Mouse (Mus musculus) small intestine, adult 2 months (tissue): ENCODE measurements at regions not wholly inside any gene's neighbourhood (a gene's known extent, or its start where the extent isn't known, plus 50 kb on each side); places are given as distances from the start of the nearest gene placed in this dataset.

ENCODE experiments used
- CTCF ChIP-seq: fragments of 200-500 bp; IDR thresholded peaks from 2 replicates; pipeline ENCODE4 v1.5.1; 2012; ENCODE audit warnings: low read depth, mild to moderate bottlenecking, control low read depth, inconsistent platforms, low read length, moderate library complexity, mixed read lengths; ENCODE audit not compliant: insufficient replicate concordance, insufficient read length; ENCODE audit errors: extremely low read depth
- POLR2A ChIP-seq: fragments of 200-500 bp; IDR thresholded peaks from 2 replicates; pipeline ENCODE4 v1.6.1; 2012; ENCODE audit warnings: low read depth, mild to moderate bottlenecking, control low read depth, inconsistent platforms, low read length, moderate library complexity

DNA sequence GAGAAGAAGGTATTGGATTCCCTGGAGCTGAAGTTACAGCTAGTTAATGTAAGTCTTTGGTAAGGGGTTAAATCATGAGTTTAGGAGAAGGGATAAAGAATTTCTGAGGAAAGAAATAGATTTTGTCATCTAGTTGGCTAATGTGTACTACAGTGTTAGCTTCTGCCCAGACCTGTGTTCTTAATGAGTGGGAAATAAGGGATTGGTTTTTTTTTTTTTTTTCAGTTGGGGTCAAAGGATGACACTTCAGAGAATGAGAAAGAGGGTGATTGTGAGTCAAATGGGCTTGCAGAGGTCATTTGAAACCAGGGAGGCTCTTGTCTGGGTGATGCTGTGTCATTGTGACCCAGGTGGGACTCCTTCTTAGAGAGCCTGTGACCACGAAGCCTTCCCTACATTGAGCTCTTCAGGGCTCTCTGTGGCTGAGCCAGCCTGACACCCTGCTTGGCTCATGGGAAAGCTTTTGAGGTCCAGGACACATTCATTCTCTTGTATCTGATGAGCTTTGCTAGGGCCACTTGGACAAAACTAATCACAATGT lies 246.1 kb downstream of the Rplp1 start:
- no peak for TF ChIP-seq CTCF
- no peak for TF ChIP-seq POLR2A
